Mouse (Mus musculus): ENCODE data around the gene Olfr948.

The Olfr948 gene

DNA sequence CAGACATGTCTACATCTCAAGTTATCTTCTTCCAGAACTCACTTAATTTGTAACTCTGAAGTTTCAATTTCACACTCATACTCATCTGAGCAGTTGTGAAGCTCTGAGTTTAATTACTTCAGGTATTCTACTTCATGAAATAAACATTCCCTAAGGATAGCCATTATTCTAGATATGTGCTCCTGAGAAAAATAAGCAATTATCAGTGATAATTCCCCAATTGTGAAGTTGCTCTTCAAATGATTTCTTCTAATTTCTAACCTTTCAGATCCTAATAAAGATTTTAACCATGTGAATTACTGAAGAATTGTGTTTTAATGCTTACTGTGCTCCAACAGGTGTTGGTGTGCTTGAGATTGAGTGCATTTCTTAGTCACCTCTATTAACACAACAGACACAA, at the start of gene Olfr948:
Olfr948 (minus strand) TSS at position 101 of the 400 bp plus-strand sequence.
- no peak for DNase-seq (ENCODE audit: low read depth)

- no peak for DNase-seq (ENCODE audit: low read depth)
These were observed 38.7 kb downstream of the Olfr948 start for GRCm38 (mm10) chr9:39287136-39287535.

DNA sequence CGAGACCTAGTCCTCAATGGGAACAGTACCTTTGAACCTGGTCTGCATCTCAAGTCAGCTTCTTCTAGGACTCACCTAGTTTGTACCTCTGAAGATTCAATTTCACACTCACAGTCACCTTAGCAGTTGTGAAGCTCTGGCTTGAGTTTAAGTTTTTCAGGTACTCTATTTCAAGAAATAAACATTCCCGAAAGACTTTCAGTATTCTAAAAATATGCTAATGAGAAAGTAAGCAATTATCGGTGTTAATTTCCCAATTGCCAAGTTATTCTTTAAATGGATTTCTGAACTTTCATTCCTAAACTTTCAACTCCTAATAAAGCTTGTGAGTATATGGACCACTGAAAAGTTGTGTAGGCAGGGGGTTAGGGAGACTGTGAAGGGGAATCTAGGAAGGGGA, 49.1 kb downstream of the Olfr948 start, which contains the start of gene Olfr945:
Olfr945 (minus strand) TSS at position 101 of the 400 bp plus-strand sequence.
- no peak for DNase-seq (ENCODE audit: low read depth)
